Mouse (Mus musculus): Measurements from ENCODE around the gene Mknk2. TPM values are rescaled to one million over a fixed set of nuclear protein-coding genes. Genes with fewer than 3 reads are reported as not detected.
A peak's percentile ranks its signal among the peaks of the same experiment; 100 is the strongest.

Mknk2 gene
- total and polyA plus RNA-seq, 3 experiments = 47.4 to 184 (median 87.1) TPM

- H3K27ac ChIP-seq (ENCODE audit: control insufficient read depth, low read depth, low read length) = peak overlapping the region; percentile 50
- DNase-seq (ENCODE audit: low read depth, low spot score) = peak; percentile 62
Measured at GRCm38 (mm10) chr10:80663485-80664196, 14.3 kb downstream of the Mknk2 start.

GRCm38 (mm10) chr10:80661149-80661548, 16.8 kb downstream of the Mknk2 start:
- H3K4me1 ChIP-seq (ENCODE audit: control insufficient read depth in 1 of 2, insufficient read depth in 2 of 2, low read length in 2 of 2) = peaks cover 8 to 40% of the 10 kb centered on the region in 2 experiments
- H3K27ac ChIP-seq (ENCODE audit: control insufficient read depth, low read depth, low read length) = no peak overlapping the region

More at GRCm38 (mm10) chr10:80663485-80664196, 14.3 kb downstream of the Mknk2 start:
- H3K79me2 ChIP-seq (ENCODE audit: control insufficient read depth, insufficient read depth, low read length, poor library complexity) = no peaks in the 10 kb centered on the region; the same call in 1 of the 2 replicates
- H3K9me3 ChIP-seq (replicated peaks; ENCODE audit: insufficient read depth, low read length) = no peaks in the 10 kb centered on the region
- peaks cover 0 to 14% of the 10 kb centered on the region in 2 experiments; a peak in 3 of 4 replicates for H3K36me3 ChIP-seq (ENCODE audit: control insufficient read depth in 1 of 2, insufficient read depth in 2 of 2, low read length in 2 of 2)
- no peak overlapping the region for H3K4me3 ChIP-seq (ENCODE audit: control insufficient read depth in 1 of 2, insufficient read depth in 1 of 2, low read depth in 2 of 2, low read length in 2 of 2)
- H3K4me1 ChIP-seq (ENCODE audit: control insufficient read depth in 1 of 2, insufficient read depth in 2 of 2, low read length in 2 of 2) = peaks cover 5 to 26% of the 10 kb centered on the region in 2 experiments
- H3K9ac ChIP-seq (ENCODE audit: control insufficient read depth, low read depth, low read length, poor library complexity, severe bottlenecking) = peak overlapping the region; percentile 61
- TF ChIP-seq RAD21 (IDR thresholded peaks at IDR 0.05; ENCODE audit: low read depth, low read length) (no peak), TAL1 (IDR thresholded peaks at IDR 0.05; ENCODE audit: low read length) (peak; percentile 33), POLR2A (IDR thresholded peaks at IDR 0.05; ENCODE audit: control insufficient read depth in 1 of 2, insufficient read depth in 1 of 2, low read depth in 1 of 2, low read length in 2 of 2, poor library complexity in 1 of 2) (no peak), MAX (IDR thresholded peaks at IDR 0.05; ENCODE audit: low read length) (no peak), MAZ (IDR thresholded peaks at IDR 0.05; ENCODE audit: low read depth, low read length) (no peak), GATA1 (IDR thresholded peaks at IDR 0.05; ENCODE audit: low read depth, low read length) (no peak), MYC (IDR thresholded peaks at IDR 0.05; ENCODE audit: low read depth, low read length) (peak; percentile 63; the same call in 1 of the 2 replicates), MXI1 (IDR thresholded peaks at IDR 0.05; ENCODE audit: low read depth, low read length) (peak; percentile 83; the same call in 1 of the 2 replicates), RCOR1 (IDR thresholded peaks at IDR 0.05; ENCODE audit: low read depth, low read length) (no peak), MAFK (IDR thresholded peaks at IDR 0.05; ENCODE audit: borderline replicate concordance, low read depth, low read length) (no peak), KAT2A (conservative IDR thresholded peaks at IDR 0.05; ENCODE audit: low read depth, low read length) (no peak), USF1 (IDR thresholded peaks at IDR 0.05; ENCODE audit: low read depth, low read length) (peak; percentile 54; the same call in 1 of the 2 replicates), BHLHE40 (IDR thresholded peaks at IDR 0.05; ENCODE audit: borderline replicate concordance, low read depth, low read length) (peak; percentile 71; the same call in 1 of the 2 replicates), EP300 (IDR thresholded peaks at IDR 0.05; ENCODE audit: low read depth in 1 of 2, low read length in 2 of 2) (no peak)
- H3K27me3 ChIP-seq (ENCODE audit: control insufficient read depth in 1 of 2, insufficient read depth in 2 of 2, low read length in 2 of 2) = no peaks in the 10 kb centered on the region

More at GRCm38 (mm10) chr10:80661149-80661548, 16.8 kb downstream of the Mknk2 start:
- peaks cover under 1% of the 10 kb centered on the region; the same call in 1 of the 2 replicates for H3K79me2 ChIP-seq (ENCODE audit: control insufficient read depth, insufficient read depth, low read length, poor library complexity)
- DNase-seq (ENCODE audit: low read depth, low spot score) = peak; percentile 84
- peaks cover 0 to 20% of the 10 kb centered on the region in 2 experiments; a peak in 2 of 4 replicates for H3K36me3 ChIP-seq (ENCODE audit: control insufficient read depth in 1 of 2, insufficient read depth in 2 of 2, low read length in 2 of 2)
- no peak overlapping the region for H3K4me3 ChIP-seq (ENCODE audit: control insufficient read depth in 1 of 2, insufficient read depth in 1 of 2, low read depth in 2 of 2, low read length in 2 of 2)
- TF ChIP-seq MXI1 (IDR thresholded peaks at IDR 0.05; ENCODE audit: low read depth, low read length) (0 out of 2 replicates have a peak, but pooled peaks have one; percentile 16), TBP (IDR thresholded peaks at IDR 0.05; ENCODE audit: low read depth, low read length) (no peak), CHD2 (IDR thresholded peaks at IDR 0.05; ENCODE audit: low read length) (peak; percentile 73; the same call in 1 of the 2 replicates), BHLHE40 (IDR thresholded peaks at IDR 0.05; ENCODE audit: borderline replicate concordance, low read depth, low read length) (peak; percentile 53; the same call in 1 of the 2 replicates), NRF1 (IDR thresholded peaks at IDR 0.05; ENCODE audit: insufficient read depth, low read depth, low read length, poor library complexity, severe bottlenecking) (no peak), SIN3A (IDR thresholded peaks at IDR 0.05; ENCODE audit: low read length) (peak; percentile 19; the same call in 1 of the 2 replicates), ETS1 (IDR thresholded peaks at IDR 0.05; ENCODE audit: low read depth, low read length) (0 out of 2 replicates have a peak, but pooled peaks have one; percentile 35), ZNF384 (IDR thresholded peaks at IDR 0.05; ENCODE audit: low read depth, low read length) (0 out of 2 replicates have a peak, but pooled peaks have one; percentile 31), HCFC1 (IDR thresholded peaks at IDR 0.05; ENCODE audit: low read depth, low read length) (0 out of 2 replicates have a peak, but pooled peaks have one; percentile 11), MYC (IDR thresholded peaks at IDR 0.05; ENCODE audit: low read depth, low read length) (peak; percentile 37; the same call in 1 of the 2 replicates), MAZ (IDR thresholded peaks at IDR 0.05; ENCODE audit: low read depth, low read length) (no peak), KAT2A (conservative IDR thresholded peaks at IDR 0.05; ENCODE audit: low read depth, low read length) (no peak), SMC3 (IDR thresholded peaks at IDR 0.05; ENCODE audit: low read depth, low read length) (peak; percentile 63), NELFE (IDR thresholded peaks at IDR 0.05; ENCODE audit: low read depth, low read length) (no peak), POLR2AphosphoS2 (IDR thresholded peaks at IDR 0.05; ENCODE audit: low read length) (no peak), CTCF (IDR thresholded peaks at IDR 0.05 in 2 of 3, conservative IDR thresholded peaks at IDR 0.05 in 1 of 3; ENCODE audit: control insufficient read depth in 1 of 3, insufficient read depth in 1 of 3, low read depth in 2 of 3, low read length in 3 of 3, poor library complexity in 1 of 3, severe bottlenecking in 1 of 3) (peak; percentile 88 to 90 (median 88)), CHD1 (IDR thresholded peaks at IDR 0.05; ENCODE audit: low read depth, low read length) (no peak), ZC3H11A (IDR thresholded peaks at IDR 0.05; ENCODE audit: low read depth, low read length) (no peak)
- no peaks in the 10 kb centered on the region for H3K9me3 ChIP-seq (replicated peaks; ENCODE audit: insufficient read depth, low read length)
- 0 out of 2 replicates have a peak overlapping the region, but pooled peaks have one; percentile 26 for H3K9ac ChIP-seq (ENCODE audit: control insufficient read depth, low read depth, low read length, poor library complexity, severe bottlenecking)
- no peaks in the 10 kb centered on the region for H3K27me3 ChIP-seq (ENCODE audit: control insufficient read depth in 1 of 2, insufficient read depth in 2 of 2, low read length in 2 of 2)

All from MEL (cell line).